Mouse (Mus musculus) bone marrow, adult 2 months (tissue): Measurements from ENCODE around the gene Klhl42.

ENCODE experiments used
- CTCF ChIP-seq: fragments of 200-500 bp; IDR thresholded peaks from 2 replicates; pipeline ENCODE4 v1.5.1; 2011; ENCODE audit warnings: low read length, control low read depth; ENCODE audit not compliant: control insufficient read depth, insufficient read depth
- POLR2A ChIP-seq: fragments of 200-500 bp; IDR thresholded peaks from 2 replicates; pipeline ENCODE4 v1.6.1; 2011; ENCODE audit warnings: low read depth, mild to moderate bottlenecking, control low read depth, low read length, borderline replicate concordance; ENCODE audit not compliant: control insufficient read depth

DNA sequence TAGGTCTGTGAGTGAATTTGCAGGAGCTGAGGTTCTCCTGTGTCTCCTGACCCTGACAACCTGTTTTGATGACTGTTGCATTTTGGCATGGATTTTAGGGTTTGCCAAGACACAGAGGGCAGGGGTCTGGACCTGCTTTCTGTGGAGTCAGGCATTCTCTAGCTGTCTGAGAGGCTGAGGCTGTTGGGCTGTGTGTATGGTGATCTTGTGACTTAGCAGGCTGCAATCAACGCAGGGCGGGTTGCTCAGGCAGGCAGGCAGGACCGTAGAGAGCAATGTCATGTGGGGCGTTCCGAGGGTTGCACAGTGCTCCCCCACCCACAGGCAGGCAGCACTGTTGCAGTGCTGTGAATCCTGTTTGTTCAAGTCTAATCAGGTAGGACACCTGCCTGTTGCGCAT is 15.5 kb downstream of the Klhl42 start:
- TF ChIP-seq POLR2A, result no peak
- no peak for TF ChIP-seq CTCF
